Mouse (Mus musculus) midbrain, embryonic 10.5 days (tissue): ENCODE measurements around the gene Sema6d. TPM values are rescaled to one million over a fixed set of nuclear protein-coding genes. Genes with fewer than 3 reads are reported as not detected.
A peak's percentile ranks its signal among the peaks of the same experiment; 100 is the strongest.

Experiments
- DNase-seq: peaks from one replicate; pipeline ENCODE4 v3.0.0-alpha.2; 2017; ENCODE audit warnings: low spot score
- H3K27ac ChIP-seq: fragments of 300-500 bp; sonication (generic); replicated peaks from 2 replicates; pipeline ENCODE4 v1.5.1; 2016; ENCODE audit warnings: mild to moderate bottlenecking
- H3K27me3 ChIP-seq: fragments of 300-500 bp; sonication (generic); 2 replicates; pipeline ENCODE4 v1.6.1; 2016; ENCODE audit warnings: low read depth, mild to moderate bottlenecking; ENCODE audit not compliant: poor library complexity, severe bottlenecking
- H3K36me3 ChIP-seq: fragments of 300-500 bp; sonication (generic); 2 replicates; pipeline ENCODE4 v1.6.1; 2016; ENCODE audit warnings: mild to moderate bottlenecking, moderate library complexity
- H3K4me1 ChIP-seq: fragments of 300-500 bp; sonication (generic); 2 replicates; pipeline ENCODE4 v1.6.1; 2016
- H3K4me3 ChIP-seq: fragments of 300-500 bp; sonication (generic); 2 replicates; pipeline ENCODE4 v1.5.1; 2016; ENCODE audit warnings: mild to moderate bottlenecking, moderate library complexity
- H3K9me3 ChIP-seq: fragments of 300-500 bp; sonication (generic); replicated peaks from 2 replicates; pipeline ENCODE4 v1.6.1; 2016; ENCODE audit warnings: mild to moderate bottlenecking
- WGBS: fragments of 180-500 bp; shearing (Covaris S2); methylation state at CpG from one replicate; pipeline ENCODE4 v1.1.7; 2016; 5-methylcytosine and 5-hydroxymethylcytosine counted together
- polyA plus RNA-seq: library from polyadenylated mRNA; unstranded; fragments of >200 nt; fragmentation: Nextera tagmentation; extraction: Ambion mirVana; gene quantifications from 2 replicates; pipeline ENCODE4 v1.2.1, GENCODE M21; 2016

Gene Sema6d
- polyA plus RNA-seq, 1 experiment from 2014 or later = 7.7 TPM

- no peaks in the 10 kb centered on the region for H3K9me3 ChIP-seq
- H3K4me3 ChIP-seq = no peak overlapping the region
- no peak overlapping the region for H3K27ac ChIP-seq
- DNase-seq = no peak
- no peaks in the 10 kb centered on the region for H3K36me3 ChIP-seq
- WGBS = 88% methylated on average over 2 of the region's 2 CpGs
- H3K27me3 ChIP-seq = no peaks in the 10 kb centered on the region
- H3K4me1 ChIP-seq = no peaks in the 10 kb centered on the region
Measured at GRCm38 (mm10) chr2:124189271-124189670, 99.5 kb downstream of the Sema6d start.

DNA sequence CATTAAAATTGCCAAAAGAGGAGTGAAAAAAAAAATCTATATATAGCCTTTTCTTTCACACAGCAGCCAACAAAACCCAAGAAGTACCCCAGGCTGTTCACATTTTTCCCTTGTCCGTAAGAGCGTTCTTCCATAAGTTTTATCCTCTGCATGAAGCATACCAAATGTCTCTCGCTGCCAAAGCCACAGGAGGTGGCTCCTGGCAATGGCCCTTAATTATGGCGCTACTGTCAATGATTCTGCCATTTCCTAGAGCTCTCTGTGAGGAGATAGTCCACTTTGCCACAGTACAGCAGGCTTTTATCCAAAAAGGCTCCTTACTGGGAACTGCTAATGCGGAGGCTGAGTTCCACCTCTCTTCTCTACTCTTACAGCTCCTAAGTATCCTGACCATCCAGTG lies 104.3 kb downstream of the Sema6d start:
- H3K9me3 ChIP-seq = no peaks in the 10 kb centered on the region
- DNase-seq = no peak
- 89% methylated on average over 5 of the region's 5 CpGs for WGBS

DNA sequence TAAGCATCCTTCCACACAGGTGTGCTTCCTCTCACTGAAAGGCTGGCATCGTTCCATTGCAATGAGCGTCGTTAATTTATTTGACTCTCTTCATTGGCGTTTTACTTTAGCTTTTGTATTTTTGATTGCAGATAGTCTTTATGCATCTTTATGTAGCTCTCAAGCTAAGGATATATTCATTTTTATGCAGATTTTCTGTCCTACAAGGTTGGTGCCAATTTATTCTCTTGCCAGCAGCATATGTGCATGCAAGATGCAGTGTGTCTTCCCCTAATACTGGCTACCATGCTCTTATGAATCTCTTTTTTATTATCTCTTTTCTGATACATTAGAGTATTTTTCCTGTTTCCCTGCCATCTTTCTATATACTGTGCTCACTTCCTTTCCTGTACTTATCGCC lies 111.7 kb downstream of the Sema6d start:
- WGBS = 91% methylated on average over 5 of the region's 5 CpGs
- no peaks in the 10 kb centered on the region for H3K27me3 ChIP-seq
- no peak for DNase-seq

More for the DNA sequence above, 104.3 kb downstream of the Sema6d start:
- Histone ChIP-seq H3K4me1 (no peaks in the 10 kb centered on the region), H3K36me3 (no peaks in the 10 kb centered on the region), H3K27ac (no peak overlapping the region), H3K4me3 (no peak overlapping the region), H3K27me3 (no peaks in the 10 kb centered on the region)

DNA sequence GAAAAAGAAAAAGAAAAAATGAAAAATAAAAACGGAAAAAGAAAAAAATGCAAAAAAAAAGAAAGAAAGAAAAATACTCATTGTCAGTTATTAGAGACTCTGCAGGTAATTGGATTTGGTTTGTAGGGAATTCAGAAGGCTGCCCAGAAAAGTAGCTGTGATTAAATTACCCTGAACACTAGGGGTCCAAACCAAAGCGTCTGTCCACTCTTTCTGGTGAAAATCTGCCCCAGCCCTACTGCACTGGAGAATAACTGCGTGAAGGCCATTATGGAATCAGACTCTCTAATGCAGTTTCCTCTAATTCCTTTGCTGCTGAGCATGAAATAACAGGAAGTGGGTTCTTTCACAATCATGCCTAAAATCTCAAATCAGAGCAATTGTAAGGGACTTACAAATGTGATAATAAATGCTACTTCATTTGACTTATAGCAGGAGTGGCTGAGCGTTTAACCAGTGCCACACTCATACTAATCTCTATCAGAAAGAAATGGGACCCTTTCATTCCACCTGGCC lies 112.8 kb downstream of the Sema6d start:
- H3K4me3 ChIP-seq = no peak overlapping the region
- 43% methylated on average over 4 of the region's 4 CpGs for WGBS
- 0 out of 2 replicates have a peak, but pooled peaks cover 3% of the 10 kb centered on the region for H3K4me1 ChIP-seq
- H3K9me3 ChIP-seq = no peaks in the 10 kb centered on the region
- no peak overlapping the region for H3K27ac ChIP-seq
- H3K36me3 ChIP-seq = no peaks in the 10 kb centered on the region
- no peak for DNase-seq
- no peaks in the 10 kb centered on the region for H3K27me3 ChIP-seq

More for the DNA sequence above, 111.7 kb downstream of the Sema6d start:
- Histone ChIP-seq H3K9me3 (no peaks in the 10 kb centered on the region), H3K4me1 (0 out of 2 replicates have a peak, but pooled peaks cover 3% of the 10 kb centered on the region), H3K27ac (no peak overlapping the region), H3K36me3 (no peaks in the 10 kb centered on the region), H3K4me3 (no peak overlapping the region)

GRCm38 (mm10) chr2:124205811-124206210 lies 116.0 kb downstream of the Sema6d start:
- Histone ChIP-seq H3K4me3 (no peak overlapping the region), H3K27me3 (no peaks in the 10 kb centered on the region), H3K9me3 (no peaks in the 10 kb centered on the region), H3K36me3 (no peaks in the 10 kb centered on the region), H3K4me1 (0 out of 2 replicates have a peak, but pooled peaks cover 3% of the 10 kb centered on the region), H3K27ac (no peak overlapping the region)
- 80% methylated on average over 5 of the region's 5 CpGs for WGBS
- no peak for DNase-seq

GRCm38 (mm10) chr2:124208251-124208650 lies 118.5 kb downstream of the Sema6d start:
- Histone ChIP-seq H3K4me3 (no peak overlapping the region), H3K4me1 (no peaks in the 10 kb centered on the region), H3K27ac (no peak overlapping the region), H3K36me3 (no peaks in the 10 kb centered on the region), H3K27me3 (no peaks in the 10 kb centered on the region), H3K9me3 (no peaks in the 10 kb centered on the region)
- no peak for DNase-seq
- WGBS = 80% methylated on average over 2 of the region's 2 CpGs

DNA sequence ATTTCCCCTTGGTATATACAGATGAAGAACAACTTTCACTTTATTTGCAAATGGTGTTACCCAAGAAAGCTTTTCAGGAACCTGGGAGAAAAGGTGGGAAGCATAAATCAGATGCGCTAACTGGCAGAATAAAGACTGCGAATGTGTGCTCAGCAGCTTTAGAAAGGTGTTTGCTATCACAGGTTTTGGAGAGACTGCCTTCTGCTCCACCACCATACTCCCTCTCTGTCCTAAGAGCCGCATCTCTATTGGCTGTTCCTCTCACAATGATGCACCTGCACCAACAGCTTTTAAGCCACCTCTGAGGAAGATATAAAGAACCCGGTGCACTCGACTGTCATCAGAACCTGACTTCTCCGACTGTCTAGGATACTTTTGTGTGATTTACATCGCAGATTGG lies 133.8 kb downstream of the Sema6d start:
- Histone ChIP-seq H3K27me3 (no peaks in the 10 kb centered on the region), H3K4me1 (no peaks in the 10 kb centered on the region), H3K9me3 (no peaks in the 10 kb centered on the region), H3K4me3 (no peak overlapping the region), H3K36me3 (no peaks in the 10 kb centered on the region), H3K27ac (no peak overlapping the region)
- 85% methylated on average over 7 of the region's 7 CpGs for WGBS
- DNase-seq = no peak

- H3K36me3 ChIP-seq = no peaks in the 10 kb centered on the region
- no peak overlapping the region for H3K27ac ChIP-seq
- no peaks in the 10 kb centered on the region for H3K4me1 ChIP-seq
- no peak for DNase-seq
- H3K4me3 ChIP-seq = no peak overlapping the region
- H3K27me3 ChIP-seq = no peaks in the 10 kb centered on the region
- WGBS = 81% methylated on average over 2 of the region's 2 CpGs
- no peaks in the 10 kb centered on the region for H3K9me3 ChIP-seq
Measured at GRCm38 (mm10) chr2:124224328-124224727, 134.6 kb downstream of the Sema6d start.

GRCm38 (mm10) chr2:124234636-124235221 lies 145.0 kb downstream of the Sema6d start:
- no peak for DNase-seq
- WGBS = 81% methylated on average over 9 of the region's 9 CpGs

GRCm38 (mm10) chr2:124235237-124236055 lies 145.7 kb downstream of the Sema6d start:
- 50% methylated on average over 6 of the region's 6 CpGs for WGBS
- H3K4me1 ChIP-seq = peaks cover 18% of the 10 kb centered on the region
- H3K36me3 ChIP-seq = no peaks in the 10 kb centered on the region
- DNase-seq = peak; percentile 12
- H3K27ac ChIP-seq = peak overlapping the region; percentile 18; the same call in 1 of the 2 replicates
- no peaks in the 10 kb centered on the region for H3K9me3 ChIP-seq
- no peak overlapping the region for H3K4me3 ChIP-seq
- H3K27me3 ChIP-seq = no peaks in the 10 kb centered on the region

More at GRCm38 (mm10) chr2:124234636-124235221, 145.0 kb downstream of the Sema6d start:
- Histone ChIP-seq H3K36me3 (no peaks in the 10 kb centered on the region), H3K4me3 (no peak overlapping the region), H3K27me3 (no peaks in the 10 kb centered on the region), H3K27ac (peak overlapping the region; percentile 18; the same call in 1 of the 2 replicates), H3K9me3 (no peaks in the 10 kb centered on the region), H3K4me1 (peaks cover 18% of the 10 kb centered on the region)

DNA sequence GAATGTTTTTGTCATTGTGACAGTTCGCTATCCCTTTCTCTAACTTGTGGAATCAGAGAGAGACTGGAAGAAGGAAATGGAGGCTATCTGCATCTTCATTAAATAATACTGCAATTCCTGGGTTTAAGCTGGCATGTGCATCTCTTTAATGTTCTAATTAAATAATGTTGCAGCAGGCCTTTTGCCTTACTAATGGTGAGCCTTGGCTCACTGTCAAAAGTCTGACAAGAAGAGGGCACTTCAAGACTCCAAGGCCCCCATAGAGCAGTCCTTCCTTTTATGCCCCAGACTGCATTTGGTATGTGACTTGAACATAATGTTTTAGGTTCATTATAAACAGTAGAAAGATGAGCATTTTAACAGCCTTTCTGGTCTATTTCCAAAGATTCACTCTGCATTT lies 147.1 kb downstream of the Sema6d start:
- Histone ChIP-seq H3K27me3 (no peaks in the 10 kb centered on the region), H3K4me3 (no peak overlapping the region), H3K4me1 (peaks cover 18% of the 10 kb centered on the region), H3K36me3 (no peaks in the 10 kb centered on the region), H3K27ac (no peak overlapping the region), H3K9me3 (no peaks in the 10 kb centered on the region)
- DNase-seq = no peak
- 98% methylated on average over 1 of the region's 1 CpGs for WGBS

DNA sequence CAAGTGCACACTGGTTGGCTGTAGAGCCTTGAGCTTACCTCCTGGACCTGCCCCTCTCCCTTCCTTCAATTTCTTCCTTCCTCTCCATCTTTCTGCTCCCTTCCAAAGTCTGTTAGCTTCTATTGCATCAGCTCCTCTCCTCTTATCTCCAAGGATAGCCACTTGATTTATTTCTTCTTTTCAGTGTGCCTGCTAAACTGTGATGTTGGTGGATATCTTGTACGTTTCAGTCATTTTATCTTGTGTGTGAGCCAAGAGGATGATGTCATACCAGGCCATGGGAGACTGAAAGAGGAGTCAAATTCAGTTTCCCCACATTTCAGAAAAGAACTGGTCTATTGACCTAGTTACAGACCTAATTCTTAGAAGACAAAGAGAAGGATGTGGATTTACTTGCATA lies 153.8 kb downstream of the Sema6d start:
- 91% methylated on average over 1 of the region's 1 CpGs for WGBS

More for the DNA sequence above, 153.8 kb downstream of the Sema6d start:
- H3K4me1 ChIP-seq = peaks cover 12% of the 10 kb centered on the region
- H3K36me3 ChIP-seq = no peaks in the 10 kb centered on the region
- no peak for DNase-seq
- no peak overlapping the region for H3K27ac ChIP-seq
- no peaks in the 10 kb centered on the region for H3K27me3 ChIP-seq
- H3K4me3 ChIP-seq = no peak overlapping the region
- no peaks in the 10 kb centered on the region for H3K9me3 ChIP-seq
